Mouse (Mus musculus): ENCODE measurements around the gene Pphln1. TPM values are rescaled to one million over a fixed set of nuclear protein-coding genes. Genes with fewer than 3 reads are reported as not detected.

Gene Pphln1
- polyA plus RNA-seq, 1 experiment from 2014 or later, result 28.5 TPM

DNA sequence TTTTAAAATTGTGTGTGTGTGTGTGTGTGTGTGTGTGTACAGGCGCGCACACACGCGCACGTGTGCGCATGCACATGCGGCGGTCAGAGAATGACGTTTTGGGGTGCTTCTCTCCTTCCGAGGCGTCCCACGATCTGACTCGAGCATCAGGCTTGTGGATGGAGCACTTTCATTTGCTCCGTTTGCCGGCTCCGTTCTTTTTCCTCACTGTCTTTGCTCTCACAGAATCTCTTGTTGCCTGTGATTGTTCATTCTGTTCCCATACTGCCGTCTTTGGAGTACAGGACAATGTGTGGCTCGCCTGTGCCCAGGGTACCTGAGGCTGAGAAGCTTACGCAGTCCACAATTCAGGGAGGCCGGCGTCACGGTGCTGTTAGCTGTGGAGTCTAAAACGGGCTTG, 62.9 kb downstream of the Pphln1 start:
- Histone ChIP-seq H3K9me3 (ENCODE audit: control insufficient read depth, low read length) (no peaks in the 10 kb centered on the region), H3K4me2 (ENCODE audit: low read length) (no peak overlapping the region), H3K27me3 (ENCODE audit: control insufficient read depth, insufficient read depth, low read length) (no peaks in the 10 kb centered on the region), H3K4me3 (ENCODE audit: control insufficient read depth in 1 of 2, insufficient read depth in 1 of 2, low read depth in 1 of 2, low read length in 2 of 2) (no peak overlapping the region), H3K4me1 (ENCODE audit: control insufficient read depth in 2 of 2, insufficient read depth in 2 of 2, low read length in 2 of 2) (no peaks in the 10 kb centered on the region), H3K9ac (ENCODE audit: low read length) (no peak overlapping the region), H3K27ac (replicated peaks in 1 of 2; ENCODE audit: control insufficient read depth in 1 of 2, insufficient read depth in 1 of 2, low read depth in 2 of 2, low read length in 2 of 2) (no peak overlapping the region), H3K36me3 (ENCODE audit: control insufficient read depth, insufficient read depth, low read length) (peaks cover 32% of the 10 kb centered on the region)
- 97% methylated on average over 23 of the region's 23 CpGs for WGBS
- ATAC-seq (ENCODE audit: insufficient number of reproducible peaks, insufficient read depth, low FRiP score, low read depth), result no peak

DNA sequence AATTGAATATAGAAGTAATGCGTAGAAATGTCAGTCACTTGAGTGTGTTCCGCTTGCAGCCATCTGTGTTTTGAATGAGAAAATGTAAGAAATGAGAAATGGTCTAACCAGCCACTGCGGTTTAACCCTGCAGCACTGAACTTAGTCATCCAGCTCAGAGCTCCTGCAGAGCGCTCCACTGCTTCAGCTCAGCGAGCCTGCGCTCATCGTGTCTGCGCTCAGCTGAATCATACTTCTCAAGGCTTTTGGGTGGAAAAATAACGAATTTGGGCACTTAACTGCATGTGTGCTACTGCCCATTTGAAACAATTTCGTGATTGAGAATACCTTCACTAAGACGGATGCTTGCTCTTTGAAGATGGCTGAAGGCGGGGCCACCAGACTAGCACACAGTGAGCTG, 73.5 kb downstream of the Pphln1 start:
- no peak for ATAC-seq (ENCODE audit: insufficient number of reproducible peaks, insufficient read depth, low FRiP score, low read depth)

GRCm38 (mm10) chr15:93472089-93472488, 73.9 kb downstream of the Pphln1 start:
- 85% methylated on average over 1 of the region's 1 CpGs for WGBS
- H3K4me1 ChIP-seq (ENCODE audit: control insufficient read depth in 2 of 2, insufficient read depth in 2 of 2, low read length in 2 of 2), result peaks cover 0 to 7% of the 10 kb centered on the region in 2 experiments; a peak in 1 of 4 replicates
- no peak overlapping the region for H3K9ac ChIP-seq (ENCODE audit: low read length)
- no peaks in the 10 kb centered on the region for H3K27me3 ChIP-seq (ENCODE audit: control insufficient read depth, insufficient read depth, low read length)
- no peak overlapping the region for H3K4me3 ChIP-seq (ENCODE audit: control insufficient read depth in 1 of 2, insufficient read depth in 1 of 2, low read depth in 1 of 2, low read length in 2 of 2)
- no peak for ATAC-seq (ENCODE audit: insufficient number of reproducible peaks, insufficient read depth, low FRiP score, low read depth)
- H3K27ac ChIP-seq (replicated peaks in 1 of 2; ENCODE audit: control insufficient read depth in 1 of 2, insufficient read depth in 1 of 2, low read depth in 2 of 2, low read length in 2 of 2), result no peak overlapping the region
- H3K4me2 ChIP-seq (ENCODE audit: low read length), result no peak overlapping the region
- no peaks in the 10 kb centered on the region for H3K36me3 ChIP-seq (ENCODE audit: control insufficient read depth, insufficient read depth, low read length)
- H3K9me3 ChIP-seq (ENCODE audit: control insufficient read depth, low read length), result no peaks in the 10 kb centered on the region

More for the DNA sequence above, 73.5 kb downstream of the Pphln1 start:
- 89% methylated on average over 12 of the region's 12 CpGs for WGBS
- Histone ChIP-seq H3K36me3 (ENCODE audit: control insufficient read depth, insufficient read depth, low read length) (no peaks in the 10 kb centered on the region), H3K4me1 (ENCODE audit: control insufficient read depth in 2 of 2, insufficient read depth in 2 of 2, low read length in 2 of 2) (peaks cover 0 to 7% of the 10 kb centered on the region in 2 experiments; a peak in 1 of 4 replicates), H3K27ac (replicated peaks in 1 of 2; ENCODE audit: control insufficient read depth in 1 of 2, insufficient read depth in 1 of 2, low read depth in 2 of 2, low read length in 2 of 2) (no peak overlapping the region), H3K4me3 (ENCODE audit: control insufficient read depth in 1 of 2, insufficient read depth in 1 of 2, low read depth in 1 of 2, low read length in 2 of 2) (no peak overlapping the region), H3K9ac (ENCODE audit: low read length) (no peak overlapping the region), H3K4me2 (ENCODE audit: low read length) (no peak overlapping the region), H3K27me3 (ENCODE audit: control insufficient read depth, insufficient read depth, low read length) (no peaks in the 10 kb centered on the region), H3K9me3 (ENCODE audit: control insufficient read depth, low read length) (no peaks in the 10 kb centered on the region)

DNA sequence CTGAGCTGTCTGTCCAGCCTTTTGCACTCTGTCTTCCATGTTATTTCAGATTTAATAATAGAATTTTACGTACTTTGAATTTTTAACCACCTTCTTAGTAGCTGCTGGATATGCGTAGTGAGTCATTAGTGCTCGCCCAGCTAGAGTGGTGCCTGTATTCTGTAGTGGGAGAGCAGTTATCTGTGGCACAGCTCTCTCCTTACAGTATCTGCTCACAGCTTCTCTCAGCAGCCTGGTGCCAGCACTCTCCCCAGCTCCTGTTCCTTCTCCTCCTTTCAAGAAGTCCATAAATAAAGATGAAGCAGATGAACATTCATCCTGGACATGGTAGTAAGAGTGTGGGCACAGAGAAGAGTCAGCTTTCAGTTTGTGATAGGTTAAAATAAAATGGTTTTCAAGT, 76.1 kb downstream of the Pphln1 start:
- Histone ChIP-seq H3K4me3 (ENCODE audit: control insufficient read depth in 1 of 2, insufficient read depth in 1 of 2, low read depth in 1 of 2, low read length in 2 of 2) (no peak overlapping the region), H3K4me2 (ENCODE audit: low read length) (no peak overlapping the region), H3K36me3 (ENCODE audit: control insufficient read depth, insufficient read depth, low read length) (no peaks in the 10 kb centered on the region), H3K9ac (ENCODE audit: low read length) (no peak overlapping the region), H3K27me3 (ENCODE audit: control insufficient read depth, insufficient read depth, low read length) (no peaks in the 10 kb centered on the region), H3K4me1 (ENCODE audit: control insufficient read depth in 2 of 2, insufficient read depth in 2 of 2, low read length in 2 of 2) (peaks cover 0 to 7% of the 10 kb centered on the region in 2 experiments; a peak in 1 of 4 replicates), H3K9me3 (ENCODE audit: control insufficient read depth, low read length) (no peaks in the 10 kb centered on the region), H3K27ac (replicated peaks in 1 of 2; ENCODE audit: control insufficient read depth in 1 of 2, insufficient read depth in 1 of 2, low read depth in 2 of 2, low read length in 2 of 2) (no peak overlapping the region)
- 27% methylated on average over 3 of the region's 3 CpGs for WGBS
- ATAC-seq (ENCODE audit: insufficient number of reproducible peaks, insufficient read depth, low FRiP score, low read depth), result 0 out of 2 replicates have a peak, but pooled peaks have one; percentile 50

DNA sequence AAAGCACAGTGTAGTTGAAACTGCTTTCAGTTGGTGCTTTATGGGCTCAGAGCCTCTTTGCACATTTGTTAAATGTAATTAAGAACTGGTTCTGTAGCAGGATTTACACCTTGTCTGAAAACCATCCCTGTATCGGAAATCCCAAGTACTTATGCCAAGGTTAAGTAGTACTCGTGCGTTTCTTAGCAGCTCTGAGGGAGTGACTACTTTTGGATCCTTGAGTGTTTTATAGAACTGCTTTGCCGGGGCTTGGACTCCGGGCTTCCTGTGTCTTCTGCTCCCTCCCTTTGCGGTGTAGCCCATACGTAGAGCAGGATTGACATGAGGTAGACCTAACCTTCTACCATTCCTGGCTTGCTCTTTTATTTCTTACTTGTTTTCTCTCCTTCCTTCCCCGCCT, 77.5 kb downstream of the Pphln1 start:
- no peaks in the 10 kb centered on the region for H3K9me3 ChIP-seq (ENCODE audit: control insufficient read depth, low read length)
- no peaks in the 10 kb centered on the region for H3K27me3 ChIP-seq (ENCODE audit: control insufficient read depth, insufficient read depth, low read length)
- no peak overlapping the region for H3K27ac ChIP-seq (replicated peaks in 1 of 2; ENCODE audit: control insufficient read depth in 1 of 2, insufficient read depth in 1 of 2, low read depth in 2 of 2, low read length in 2 of 2)
- ATAC-seq (ENCODE audit: insufficient number of reproducible peaks, insufficient read depth, low FRiP score, low read depth), result no peak
- WGBS, result 81% methylated on average over 8 of the region's 8 CpGs
- H3K4me2 ChIP-seq (ENCODE audit: low read length), result no peak overlapping the region
- H3K36me3 ChIP-seq (ENCODE audit: control insufficient read depth, insufficient read depth, low read length), result no peaks in the 10 kb centered on the region
- no peak overlapping the region for H3K4me3 ChIP-seq (ENCODE audit: control insufficient read depth in 1 of 2, insufficient read depth in 1 of 2, low read depth in 1 of 2, low read length in 2 of 2)
- H3K4me1 ChIP-seq (ENCODE audit: control insufficient read depth in 2 of 2, insufficient read depth in 2 of 2, low read length in 2 of 2), result peaks cover 0 to 7% of the 10 kb centered on the region in 2 experiments; a peak in 1 of 4 replicates
- H3K9ac ChIP-seq (ENCODE audit: low read length), result no peak overlapping the region

DNA sequence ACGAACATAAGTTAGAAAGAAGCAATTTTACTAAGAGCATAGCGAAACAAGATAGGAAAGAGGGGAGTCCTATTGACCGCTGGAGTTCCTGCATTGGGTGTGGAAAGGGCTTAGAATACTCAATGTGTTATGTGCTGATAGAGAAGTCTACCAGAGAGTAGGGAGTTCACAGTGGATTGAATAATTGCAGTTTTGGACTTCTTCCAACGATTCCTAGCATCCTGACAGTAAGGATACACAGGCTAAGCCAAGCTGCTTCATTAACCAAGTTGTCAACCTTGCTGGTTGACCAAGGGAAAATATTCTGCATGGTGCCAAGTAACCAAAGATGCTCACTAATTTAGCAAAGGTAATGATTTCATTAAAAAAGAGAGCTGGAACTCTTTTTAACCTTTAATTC, 79.6 kb downstream of the Pphln1 start:
- 67% methylated on average over 4 of the region's 4 CpGs for WGBS
- no peak overlapping the region for H3K27ac ChIP-seq (replicated peaks in 1 of 2; ENCODE audit: control insufficient read depth in 1 of 2, insufficient read depth in 1 of 2, low read depth in 2 of 2, low read length in 2 of 2)

GRCm38 (mm10) chr15:93478676-93479075, 80.5 kb downstream of the Pphln1 start:
- Histone ChIP-seq H3K4me1 (ENCODE audit: control insufficient read depth in 2 of 2, insufficient read depth in 2 of 2, low read length in 2 of 2) (peaks cover 0 to 7% of the 10 kb centered on the region in 2 experiments; a peak in 1 of 4 replicates), H3K27me3 (ENCODE audit: control insufficient read depth, insufficient read depth, low read length) (no peaks in the 10 kb centered on the region), H3K4me2 (ENCODE audit: low read length) (no peak overlapping the region), H3K9ac (ENCODE audit: low read length) (no peak overlapping the region), H3K36me3 (ENCODE audit: control insufficient read depth, insufficient read depth, low read length) (no peaks in the 10 kb centered on the region), H3K4me3 (ENCODE audit: control insufficient read depth in 1 of 2, insufficient read depth in 1 of 2, low read depth in 1 of 2, low read length in 2 of 2) (no peak overlapping the region), H3K9me3 (ENCODE audit: control insufficient read depth, low read length) (no peaks in the 10 kb centered on the region), H3K27ac (replicated peaks in 1 of 2; ENCODE audit: control insufficient read depth in 1 of 2, insufficient read depth in 1 of 2, low read depth in 2 of 2, low read length in 2 of 2) (no peak overlapping the region)
- WGBS, result 73% methylated on average over 3 of the region's 3 CpGs
- no peak for ATAC-seq (ENCODE audit: insufficient number of reproducible peaks, insufficient read depth, low FRiP score, low read depth)

More for the DNA sequence above, 79.6 kb downstream of the Pphln1 start:
- Histone ChIP-seq H3K4me3 (ENCODE audit: control insufficient read depth in 1 of 2, insufficient read depth in 1 of 2, low read depth in 1 of 2, low read length in 2 of 2) (no peak overlapping the region), H3K36me3 (ENCODE audit: control insufficient read depth, insufficient read depth, low read length) (no peaks in the 10 kb centered on the region), H3K27me3 (ENCODE audit: control insufficient read depth, insufficient read depth, low read length) (no peaks in the 10 kb centered on the region), H3K9me3 (ENCODE audit: control insufficient read depth, low read length) (no peaks in the 10 kb centered on the region), H3K9ac (ENCODE audit: low read length) (no peak overlapping the region), H3K4me1 (ENCODE audit: control insufficient read depth in 2 of 2, insufficient read depth in 2 of 2, low read length in 2 of 2) (peaks cover 0 to 7% of the 10 kb centered on the region in 2 experiments; a peak in 1 of 4 replicates), H3K4me2 (ENCODE audit: low read length) (no peak overlapping the region)
- ATAC-seq (ENCODE audit: insufficient number of reproducible peaks, insufficient read depth, low FRiP score, low read depth), result no peak

GRCm38 (mm10) chr15:93479445-93479844, 81.3 kb downstream of the Pphln1 start:
- ATAC-seq (ENCODE audit: insufficient number of reproducible peaks, insufficient read depth, low FRiP score, low read depth), result no peak
- Histone ChIP-seq H3K9ac (ENCODE audit: low read length) (no peak overlapping the region), H3K4me2 (ENCODE audit: low read length) (no peak overlapping the region), H3K27ac (replicated peaks in 1 of 2; ENCODE audit: control insufficient read depth in 1 of 2, insufficient read depth in 1 of 2, low read depth in 2 of 2, low read length in 2 of 2) (no peak overlapping the region), H3K4me3 (ENCODE audit: control insufficient read depth in 1 of 2, insufficient read depth in 1 of 2, low read depth in 1 of 2, low read length in 2 of 2) (no peak overlapping the region), H3K36me3 (ENCODE audit: control insufficient read depth, insufficient read depth, low read length) (no peaks in the 10 kb centered on the region), H3K27me3 (ENCODE audit: control insufficient read depth, insufficient read depth, low read length) (no peaks in the 10 kb centered on the region), H3K9me3 (ENCODE audit: control insufficient read depth, low read length) (no peaks in the 10 kb centered on the region), H3K4me1 (ENCODE audit: control insufficient read depth in 2 of 2, insufficient read depth in 2 of 2, low read length in 2 of 2) (peaks cover 0 to 3% of the 10 kb centered on the region in 2 experiments; a peak in 1 of 4 replicates)
- 70% methylated on average over 4 of the region's 4 CpGs for WGBS

All from heart, embryonic 14.5 days (tissue).